Mouse (Mus musculus) kidney, adult 2 months (tissue): ENCODE measurements at regions not wholly inside any gene's neighbourhood (a gene's known extent, or its start where the extent isn't known, plus 50 kb on each side); places are given as distances from the start of the nearest gene placed in this dataset.

Experiments
- CTCF ChIP-seq: fragments of 200-500 bp; conservative IDR thresholded peaks from 2 replicates; pipeline ENCODE4 v1.5.1; 2011; ENCODE audit warnings: low read depth, mild to moderate bottlenecking, control low read depth, low read length, moderate library complexity, mixed read lengths; ENCODE audit not compliant: insufficient read depth, insufficient read length
- POLR2A ChIP-seq: fragments of 200-500 bp; IDR thresholded peaks from one replicate; pipeline ENCODE4 v1.6.1; 2011; ENCODE audit warnings: low read depth, low read length, control low read depth

DNA sequence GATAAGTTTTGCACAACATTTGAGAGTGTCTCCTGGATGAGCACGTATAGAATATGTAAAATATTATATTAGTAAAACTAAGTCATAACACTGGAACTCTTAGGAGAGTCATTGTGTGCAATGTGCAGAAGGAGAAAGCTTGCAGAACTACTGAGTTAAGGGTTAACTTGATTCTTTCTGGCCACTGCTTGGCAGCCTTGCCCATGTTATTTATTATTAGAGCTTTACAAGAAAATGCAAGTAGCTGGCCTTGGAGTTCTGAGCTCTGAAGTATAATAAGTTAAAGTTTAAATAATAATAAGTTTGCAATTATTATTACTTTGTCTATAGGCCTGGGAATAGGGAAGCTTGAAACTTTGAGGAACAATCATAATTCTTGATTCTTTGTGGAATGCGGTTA is 216.7 kb upstream of the Cypt15 start:
- no peak for TF ChIP-seq CTCF
- no peak for TF ChIP-seq POLR2A
